Mouse (Mus musculus) liver, embryonic 15.5 days (tissue): ENCODE measurements around the gene Sh3bp1. TPM values are rescaled to one million over a fixed set of nuclear protein-coding genes. Genes with fewer than 3 reads are reported as not detected.

Experiments
- ATAC-seq: fragments of 200-750 bp; cut with Nextera tagmentation; 2 replicates; pipeline ENCODE4 v1.8.0; 2017; ENCODE audit warnings: moderate number of reproducible peaks, mild to moderate bottlenecking, moderate library complexity; ENCODE audit not compliant: insufficient read depth
- H3K27ac ChIP-seq: fragments of 300-500 bp; sonication (generic); replicated peaks from 2 replicates; pipeline ENCODE4 v1.5.1; 2015; ENCODE audit warnings: mild to moderate bottlenecking, inconsistent platforms
- H3K27me3 ChIP-seq: fragments of 300-500 bp; sonication (generic); 2 replicates; pipeline ENCODE4 v1.6.1; 2015; ENCODE audit warnings: mild to moderate bottlenecking, inconsistent platforms
- H3K36me3 ChIP-seq: fragments of 300-500 bp; sonication (generic); replicated peaks from 2 replicates; pipeline ENCODE4 v1.6.1; 2015; ENCODE audit warnings: moderate library complexity, mild to moderate bottlenecking, inconsistent platforms
- H3K4me1 ChIP-seq: fragments of 300-500 bp; sonication (generic); replicated peaks from 2 replicates; pipeline ENCODE4 v1.6.1; 2015; ENCODE audit warnings: inconsistent platforms
- H3K4me2 ChIP-seq: fragments of 300-500 bp; sonication (generic); 2 replicates; pipeline ENCODE4 v1.6.1; 2015; ENCODE audit warnings: moderate library complexity, mild to moderate bottlenecking, inconsistent platforms
- H3K4me3 ChIP-seq: fragments of 300-500 bp; sonication (generic); replicated peaks from 2 replicates; pipeline ENCODE4 v1.5.1; 2015; ENCODE audit warnings: mild to moderate bottlenecking, inconsistent platforms
- H3K9ac ChIP-seq: fragments of 300-500 bp; sonication (generic); 2 replicates; pipeline ENCODE4 v1.6.1; 2015; ENCODE audit warnings: moderate library complexity, mild to moderate bottlenecking, inconsistent platforms
- H3K9me3 ChIP-seq: fragments of 300-500 bp; sonication (generic); replicated peaks from 2 replicates; pipeline ENCODE4 v1.6.1; 2016; ENCODE audit warnings: inconsistent platforms
- WGBS: fragments of 180-500 bp; shearing (Covaris S2); methylation state at CpG from one replicate; pipeline ENCODE4 v1.1.7; 2015; ENCODE audit warnings: mixed read lengths; ENCODE audit not compliant: insufficient replicate concordance; 5-methylcytosine and 5-hydroxymethylcytosine counted together
- polyA plus RNA-seq: library from polyadenylated mRNA; unstranded; fragments of >200 nt; fragmentation: Nextera tagmentation; extraction: Ambion mirVana; gene quantifications from 2 replicates; pipeline ENCODE4 v1.2.1, GENCODE M21; 2015

The Sh3bp1 gene
- polyA plus RNA-seq: 14.4 and 15.3 TPM in 2 replicates

GRCm38 (mm10) chr15:78899740-78900584 is at the start of gene Sh3bp1:
Gene Sh3bp1, plus strand, starts transcription at chr15:78899768.
- H3K9ac ChIP-seq: peak within 1 kb of the TSS; percentile 60
- ATAC-seq: peak; percentile 55
- no peaks in the 10 kb centered on the region for H3K9me3 ChIP-seq
- peak within 1 kb of the TSS; percentile 89 for H3K4me2 ChIP-seq
- peaks cover 29% of the 10 kb centered on the region for H3K36me3 ChIP-seq
- WGBS: under 1% methylated on average over 47 of the region's 47 CpGs
- no peaks in the 10 kb centered on the region for H3K27me3 ChIP-seq
- H3K4me3 ChIP-seq: peak within 1 kb of the TSS; percentile 70
- peaks cover 80% of the 10 kb centered on the region for H3K4me1 ChIP-seq
- H3K27ac ChIP-seq: peak within 1 kb of the TSS; percentile 78

- Histone ChIP-seq H3K9me3 (no peaks in the 10 kb centered on the region), H3K4me1 (peaks cover 55% of the 10 kb centered on the region), H3K4me3 (no peak overlapping the region), H3K4me2 (no peak overlapping the region), H3K36me3 (0 out of 2 replicates have a peak, but pooled peaks cover 3% of the 10 kb centered on the region), H3K9ac (no peak overlapping the region), H3K27ac (no peak overlapping the region), H3K27me3 (peaks cover 44% of the 10 kb centered on the region)
- no peak for ATAC-seq
- 51% methylated on average over 15 of the region's 15 CpGs for WGBS
Measured at GRCm38 (mm10) chr15:78850059-78850824, 49.3 kb upstream of the Sh3bp1 start.

GRCm38 (mm10) chr15:78850944-78851343 is 48.6 kb upstream of the Sh3bp1 start:
- Histone ChIP-seq H3K27ac (no peak overlapping the region), H3K27me3 (peaks cover 38% of the 10 kb centered on the region), H3K4me3 (no peak overlapping the region), H3K9ac (no peak overlapping the region), H3K9me3 (no peaks in the 10 kb centered on the region), H3K36me3 (0 out of 2 replicates have a peak, but pooled peaks cover 3% of the 10 kb centered on the region), H3K4me1 (peaks cover 48% of the 10 kb centered on the region), H3K4me2 (no peak overlapping the region; the same call in 1 of the 2 replicates)
- 42% methylated on average over 6 of the region's 6 CpGs for WGBS
- ATAC-seq: no peak

GRCm38 (mm10) chr15:78851505-78852153 is 47.9 kb upstream of the Sh3bp1 start:
- Histone ChIP-seq H3K27ac (no peak overlapping the region), H3K9ac (peak overlapping the region; percentile 11; the same call in 1 of the 2 replicates), H3K9me3 (no peaks in the 10 kb centered on the region), H3K4me1 (peaks cover 42% of the 10 kb centered on the region), H3K4me2 (peak overlapping the region; percentile 52), H3K27me3 (peaks cover 32% of the 10 kb centered on the region), H3K4me3 (no peak overlapping the region), H3K36me3 (0 out of 2 replicates have a peak, but pooled peaks cover 3% of the 10 kb centered on the region)
- 7% methylated on average over 13 of the region's 13 CpGs for WGBS
- peak; percentile 75 for ATAC-seq

GRCm38 (mm10) chr15:78855303-78855965 is 44.1 kb upstream of the Sh3bp1 start, which contains the start of gene Lgals2:
Gene Lgals2, minus strand, starts transcription at chr15:78855529.
- Histone ChIP-seq H3K4me1 (peaks cover 34% of the 10 kb centered on the region), H3K36me3 (no peaks in the 10 kb centered on the region), H3K4me2 (no peak within 1 kb of the TSS), H3K27ac (no peak within 1 kb of the TSS), H3K4me3 (no peak within 1 kb of the TSS), H3K9me3 (no peaks in the 10 kb centered on the region), H3K9ac (no peak within 1 kb of the TSS), H3K27me3 (peaks cover 12% of the 10 kb centered on the region)
- WGBS: 27% methylated on average over 8 of the region's 8 CpGs
- ATAC-seq: no peak

- 66% methylated on average over 7 of the region's 7 CpGs for whole genome bisulfite sequencing
- H3K27ac ChIP-seq: no peak overlapping the region
- no peaks in the 10 kb centered on the region; the same call in 1 of the 2 replicates for H3K27me3 ChIP-seq
- H3K36me3 ChIP-seq: no peaks in the 10 kb centered on the region
- no peak overlapping the region for H3K4me2 ChIP-seq
- H3K4me1 ChIP-seq: peaks cover 18% of the 10 kb centered on the region
- H3K9ac ChIP-seq: no peak overlapping the region
- no peak overlapping the region for H3K4me3 ChIP-seq
- no peaks in the 10 kb centered on the region for H3K9me3 ChIP-seq
- ATAC-seq: no peak
Measured at GRCm38 (mm10) chr15:78857009-78857408, 42.6 kb upstream of the Sh3bp1 start.

GRCm38 (mm10) chr15:78859311-78859710 is 40.3 kb upstream of the Sh3bp1 start:
- Histone ChIP-seq H3K4me3 (no peak overlapping the region), H3K4me2 (no peak overlapping the region), H3K36me3 (no peaks in the 10 kb centered on the region), H3K4me1 (peaks cover 18% of the 10 kb centered on the region), H3K27me3 (peaks cover 9% of the 10 kb centered on the region), H3K9me3 (no peaks in the 10 kb centered on the region), H3K27ac (0 out of 2 replicates have a peak overlapping the region, but pooled peaks have one; percentile 19), H3K9ac (no peak overlapping the region)
- no peak for ATAC-seq
- WGBS: 52% methylated on average over 4 of the region's 4 CpGs

- H3K9me3 ChIP-seq: no peaks in the 10 kb centered on the region
- H3K27ac ChIP-seq: 0 out of 2 replicates have a peak overlapping the region, but pooled peaks have one; percentile 19
- no peak overlapping the region for H3K9ac ChIP-seq
- no peak for ATAC-seq
- H3K4me2 ChIP-seq: no peak overlapping the region
- no peaks in the 10 kb centered on the region for H3K36me3 ChIP-seq
- H3K4me3 ChIP-seq: no peak overlapping the region
- 20% methylated on average over 6 of the region's 6 CpGs for WGBS
- H3K27me3 ChIP-seq: peaks cover 9% of the 10 kb centered on the region
- peaks cover 18% of the 10 kb centered on the region for H3K4me1 ChIP-seq
Measured at GRCm38 (mm10) chr15:78859714-78860113, 39.9 kb upstream of the Sh3bp1 start.

GRCm38 (mm10) chr15:78862280-78862679 is 37.3 kb upstream of the Sh3bp1 start:
- H3K27ac ChIP-seq: no peak overlapping the region
- no peak overlapping the region for H3K4me3 ChIP-seq
- WGBS: 60% methylated on average over 5 of the region's 5 CpGs
- no peaks in the 10 kb centered on the region for H3K36me3 ChIP-seq
- ATAC-seq: no peak
- peaks cover 13% of the 10 kb centered on the region for H3K27me3 ChIP-seq
- no peak overlapping the region for H3K4me2 ChIP-seq
- H3K9ac ChIP-seq: no peak overlapping the region
- H3K4me1 ChIP-seq: peaks cover 18% of the 10 kb centered on the region
- no peaks in the 10 kb centered on the region for H3K9me3 ChIP-seq

- Histone ChIP-seq H3K4me2 (no peak overlapping the region), H3K9ac (no peak overlapping the region), H3K27me3 (peaks cover 13% of the 10 kb centered on the region), H3K9me3 (no peaks in the 10 kb centered on the region), H3K36me3 (no peaks in the 10 kb centered on the region), H3K4me3 (no peak overlapping the region), H3K4me1 (peaks cover 18% of the 10 kb centered on the region), H3K27ac (no peak overlapping the region)
- 62% methylated on average over 2 of the region's 2 CpGs for WGBS
- ATAC-seq: no peak
Measured at GRCm38 (mm10) chr15:78863154-78863553, 36.4 kb upstream of the Sh3bp1 start.
